ENCODE assay signal across 19 mouse cellular contexts in genomic region chr5:15993252-15993944, GRCm38 (mm10). TPM values are rescaled to one million over a fixed set of nuclear protein-coding genes. Genes with fewer than 3 reads are reported as not detected.
DNase-seq lines count a peak whose midpoint lies in the region; ATAC-seq lines count a peak whose summit lies in the region.
"Had no signal": no experiment of that assay in that cellular context is flagged by ENCODE, and none has a peak within 500 bp of the region (broad histone marks: within the 10 kb centered on the region; RNA-seq: fewer than 3 reads in every experiment).

No protein-coding gene starts in this region.

- no peak for DNase-seq in embryonic facial prominence, embryonic 11.5 days (ENCODE audit: low spot score)
- no peak for DNase-seq in embryonic facial prominence, embryonic 10.5 days (ENCODE audit: low spot score)
- peak; percentile 63 for DNase-seq in embryo, embryonic 10.5 days (ENCODE audit: low spot score)
- DNase-seq in midbrain, embryonic 14.5 days, result peak; percentile 66
- no peak for DNase-seq in urinary bladder, postnatal 36 days (ENCODE audit: low spot score in 2 of 2)
- DNase-seq in cerebellum, adult 11-12 months, result no peak
- DNase-seq in testis, postnatal 10 days (ENCODE audit: low spot score), result no peak
- DNase-seq: adrenal gland, postnatal 10 days; cerebellum, adult 9-10 months; gastrocnemius, postnatal 36 days; kidney, adult 18-20 months; kidney, postnatal 4 days; thymus, postnatal 4 days had no signal

- H3K9me3 ChIP-seq in embryonic facial prominence, embryonic 11.5 days (replicated peaks; ENCODE audit: control insufficient read depth, low read length), result no peaks in the 10 kb centered on the region
- H3K9me3 ChIP-seq in embryonic facial prominence, embryonic 10.5 days, result no peaks in the 10 kb centered on the region
- no peaks in the 10 kb centered on the region for H3K9me3 ChIP-seq in hindbrain, embryonic 12.5 days (replicated peaks)
- no peaks in the 10 kb centered on the region for H3K9me3 ChIP-seq in midbrain, embryonic 14.5 days (ENCODE audit: control insufficient read depth, low read length)
- H3K9me3 ChIP-seq: embryonic facial prominence, embryonic 15.5 days; megakaryocyte, embryonic 14.5 days had no signal

- no peak overlapping the region for H3K27ac ChIP-seq in embryonic facial prominence, embryonic 11.5 days (replicated peaks; ENCODE audit: low read depth, low read length)
- H3K27ac ChIP-seq in embryonic facial prominence, embryonic 10.5 days (replicated peaks), result no peak overlapping the region
- H3K27ac ChIP-seq in hindbrain, embryonic 12.5 days, result peak overlapping the region; percentile 60
- peak overlapping the region; percentile 61; the same call in 1 of the 2 replicates for H3K27ac ChIP-seq in midbrain, embryonic 14.5 days (replicated peaks; ENCODE audit: low read depth, low read length)
- H3K27ac ChIP-seq: embryonic facial prominence, embryonic 15.5 days; liver, embryonic 14.5 days had no signal

- no peak overlapping the region for H3K4me3 ChIP-seq in embryonic facial prominence, embryonic 11.5 days (ENCODE audit: low read depth, low read length)
- no peak overlapping the region for H3K4me3 ChIP-seq in embryonic facial prominence, embryonic 10.5 days
- no peak overlapping the region for H3K4me3 ChIP-seq in hindbrain, embryonic 12.5 days
- no peak overlapping the region for H3K4me3 ChIP-seq in midbrain, embryonic 14.5 days (replicated peaks; ENCODE audit: low read depth, low read length)
- H3K4me3 ChIP-seq: embryonic facial prominence, embryonic 15.5 days; megakaryocyte, embryonic 14.5 days had no signal

- 60% methylated on average over 4 of the region's 4 CpGs for WGBS in embryonic facial prominence, embryonic 11.5 days
- WGBS in embryonic facial prominence, embryonic 10.5 days, result 59% methylated on average over 4 of the region's 4 CpGs
- WGBS in hindbrain, embryonic 12.5 days, result 41% methylated on average over 4 of the region's 4 CpGs
- WGBS in midbrain, embryonic 14.5 days, result 27% methylated on average over 4 of the region's 4 CpGs

- ATAC-seq in embryonic facial prominence, embryonic 11.5 days (replicated peaks; ENCODE audit: insufficient number of reproducible peaks, low FRiP score, low TSS enrichment, low read depth), result peak; percentile 76; the same call in 1 of the 2 replicates
- ATAC-seq in hindbrain, embryonic 12.5 days (ENCODE audit: low FRiP score), result peak; percentile 94
- ATAC-seq in midbrain, embryonic 14.5 days (ENCODE audit: low FRiP score, low TSS enrichment), result peak; percentile 40; the same call in 1 of the 2 replicates
- ATAC-seq: lung, postnatal 0 days had no signal

- H3K4me1 ChIP-seq in embryonic facial prominence, embryonic 11.5 days (ENCODE audit: control insufficient read depth, insufficient read depth, low read length), result no peaks in the 10 kb centered on the region
- H3K4me1 ChIP-seq in embryonic facial prominence, embryonic 10.5 days, result peaks cover 5% of the 10 kb centered on the region
- H3K4me1 ChIP-seq in hindbrain, embryonic 12.5 days, result peaks cover 16% of the 10 kb centered on the region
- peaks cover 17% of the 10 kb centered on the region for H3K4me1 ChIP-seq in midbrain, embryonic 14.5 days (ENCODE audit: control insufficient read depth, insufficient read depth, low read length)
- H3K4me1 ChIP-seq: embryonic facial prominence, embryonic 15.5 days; megakaryocyte, embryonic 14.5 days had no signal

- no peak overlapping the region for H3K9ac ChIP-seq in embryonic facial prominence, embryonic 11.5 days (replicated peaks; ENCODE audit: low read length)
- no peak overlapping the region for H3K9ac ChIP-seq in hindbrain, embryonic 12.5 days
- H3K9ac ChIP-seq in midbrain, embryonic 14.5 days (replicated peaks; ENCODE audit: low read length), result no peak overlapping the region
- H3K9ac ChIP-seq: embryonic facial prominence, embryonic 15.5 days; liver, embryonic 14.5 days had no signal

- H3K27me3 ChIP-seq in embryonic facial prominence, embryonic 11.5 days (ENCODE audit: control insufficient read depth, insufficient read depth, low read length), result no peaks in the 10 kb centered on the region
- peaks cover 74% of the 10 kb centered on the region for H3K27me3 ChIP-seq in embryonic facial prominence, embryonic 10.5 days (replicated peaks; ENCODE audit: low read depth, poor library complexity, severe bottlenecking)
- peaks cover 50% of the 10 kb centered on the region for H3K27me3 ChIP-seq in hindbrain, embryonic 12.5 days
- H3K27me3 ChIP-seq in midbrain, embryonic 14.5 days (ENCODE audit: control insufficient read depth, insufficient read depth, low read length), result peaks cover 4% of the 10 kb centered on the region; the same call in 1 of the 2 replicates
- H3K27me3 ChIP-seq: CH12.LX; embryonic facial prominence, embryonic 15.5 days; megakaryocyte, embryonic 14.5 days had no signal

- H3K36me3 ChIP-seq in embryonic facial prominence, embryonic 11.5 days (replicated peaks; ENCODE audit: control insufficient read depth, insufficient read depth, low read depth, low read length), result no peaks in the 10 kb centered on the region
- H3K36me3 ChIP-seq in embryonic facial prominence, embryonic 10.5 days (replicated peaks), result no peaks in the 10 kb centered on the region
- H3K36me3 ChIP-seq in hindbrain, embryonic 12.5 days, result no peaks in the 10 kb centered on the region
- H3K36me3 ChIP-seq in midbrain, embryonic 14.5 days (ENCODE audit: control insufficient read depth, insufficient read depth, low read length), result no peaks in the 10 kb centered on the region
- H3K36me3 ChIP-seq: embryonic facial prominence, embryonic 15.5 days had no signal

- H3K4me2 ChIP-seq in embryonic facial prominence, embryonic 11.5 days (ENCODE audit: low read depth, low read length), result no peak overlapping the region
- H3K4me2 ChIP-seq in hindbrain, embryonic 12.5 days (replicated peaks), result no peak overlapping the region
- H3K4me2 ChIP-seq in midbrain, embryonic 14.5 days (ENCODE audit: low read length), result no peak overlapping the region
- H3K4me2 ChIP-seq: embryonic facial prominence, embryonic 15.5 days had no signal

RNA-seq across cellular contexts. Expression of gene Cacna2d1, which starts 58.9 kb away (rescaled TPM):
- polyA plus RNA-seq in embryonic facial prominence, embryonic 11.5 days (2014; fragmentation: Nextera tagmentation; extraction: Ambion mirVana), result 10.9 and 11.3 TPM in 2 replicates
- polyA plus RNA-seq in embryonic facial prominence, embryonic 10.5 days (2016; fragmentation: Nextera tagmentation; extraction: Ambion mirVana), result 6.0 and 8.2 TPM in 2 replicates
- polyA plus RNA-seq in hindbrain, embryonic 12.5 days (2016; fragmentation: Nextera tagmentation; extraction: Ambion mirVana), result 41.3 and 44.7 TPM in 2 replicates
- 46.3 and 52.9 TPM in 2 replicates for polyA plus RNA-seq in midbrain, embryonic 14.5 days (2014; fragmentation: Nextera tagmentation; extraction: Ambion mirVana)

Comparison
In these comparisons a context has a peak if more than half of its experiments do, and no peak if none do; other contexts are left out.
1. ATAC-seq: peak in every context shown above with its lines; median percentile 94 in hindbrain, embryonic 12.5 days; 76 in embryonic facial prominence, embryonic 11.5 days; 40 in midbrain, embryonic 14.5 days.
2. DNase-seq: peak in embryo, embryonic 10.5 days (single experiment) and midbrain, embryonic 14.5 days (single experiment); none in embryonic facial prominence, embryonic 11.5 days (single experiment), embryonic facial prominence, embryonic 10.5 days (single experiment), urinary bladder, postnatal 36 days (0 of 2), cerebellum, adult 11-12 months (single experiment) and testis, postnatal 10 days (single experiment).
3. H3K27ac ChIP-seq: peak in hindbrain, embryonic 12.5 days (single experiment) and midbrain, embryonic 14.5 days (single experiment); none in embryonic facial prominence, embryonic 11.5 days (single experiment) and embryonic facial prominence, embryonic 10.5 days (single experiment).